Mouse (Mus musculus): Measurements from ENCODE around the gene Exd2.

DNA sequence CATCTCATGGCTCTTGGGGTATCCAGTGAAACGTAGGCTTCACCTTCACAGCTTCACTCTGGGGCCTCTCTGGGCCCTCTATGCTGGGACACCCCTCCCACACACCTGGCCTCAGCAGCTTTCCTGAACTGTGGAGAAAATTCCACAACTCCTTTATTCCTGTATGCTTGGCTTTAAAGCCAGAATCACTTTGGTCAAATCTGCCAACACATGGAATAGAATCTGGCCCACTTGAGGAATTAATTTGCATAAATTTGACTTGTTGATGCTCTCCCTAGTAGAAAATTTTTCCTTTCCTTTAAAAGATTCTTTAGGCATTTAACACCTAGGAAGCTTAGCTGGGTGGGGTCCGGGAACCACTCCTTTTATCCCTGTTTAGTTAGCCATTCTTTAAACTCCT is 47.8 kb upstream of the Exd2 start:
- TF ChIP-seq MAX (IDR thresholded peaks at IDR 0.05; ENCODE audit: low read depth), result no peak
- TF ChIP-seq POLR2A (IDR thresholded peaks at IDR 0.05; ENCODE audit: insufficient read length, low read depth), result no peak
- TF ChIP-seq SRF (IDR thresholded peaks at IDR 0.05; ENCODE audit: control insufficient read depth, insufficient read length, low read depth), result no peak
